Comparison of ENCODE assay signal across 18 mouse cellular contexts in genomic region chr5:112101739-112102590, GRCm38 (mm10).
A peak's percentile ranks its signal among the peaks of the same experiment; 100 is the strongest.
DNase-seq lines count a peak whose midpoint lies in the region; ATAC-seq and TF ChIP-seq lines count a peak whose summit lies in the region.
"Had no signal": no experiment of that assay in that cellular context is flagged by ENCODE, and none has a peak within 500 bp of the region (broad histone marks: within the 10 kb centered on the region; RNA-seq: fewer than 3 reads in every experiment).

No protein-coding gene starts in this region.

- TF ChIP-seq EP300 in lung, postnatal 0 days (IDR thresholded peaks at IDR 0.05), result no peak

- DNase-seq in heart, adult 8-10 months (ENCODE audit: low spot score), result peak; percentile 21
- DNase-seq in lung, postnatal 0 days (ENCODE audit: low spot score), result peak; percentile 34
- DNase-seq in lung, adult 2 months, result no peak
- DNase-seq in naive thymus-derived CD4-positive, alpha-beta T cell, adult 2 months (ENCODE audit: low read depth), result peak; percentile 44
- no peak for DNase-seq in gastrocnemius, postnatal 14 days
- no peak for DNase-seq in ovary, postnatal 14 days (ENCODE audit: low spot score)
- DNase-seq: adrenal gland, postnatal 14 days; cerebellum, adult 9-10 months; embryo, embryonic 11 days; gastrocnemius, postnatal 36 days; kidney, adult 8-10 months; left cerebral cortex, postnatal 4 days; midbrain, embryonic 14.5 days; right cerebral cortex, postnatal 25 days had no signal

- ATAC-seq in heart, embryonic 12.5 days (ENCODE audit: insufficient number of reproducible peaks, low FRiP score), result no peak
- ATAC-seq in lung, postnatal 0 days, result no peak; the same call in 1 of the 2 replicates
- peak; percentile 68 for ATAC-seq in forebrain, embryonic 16.5 days

- WGBS in heart, embryonic 12.5 days, result 77% methylated on average over 17 of the region's 17 CpGs
- 50% methylated on average over 17 of the region's 17 CpGs for WGBS in lung, postnatal 0 days
- WGBS in lung, adult 2 months, result 47% methylated on average over 17 of the region's 17 CpGs
- 49% methylated on average over 17 of the region's 17 CpGs for WGBS in forebrain, embryonic 16.5 days

- H3K4me1 ChIP-seq in heart, embryonic 12.5 days (replicated peaks), result no peaks in the 10 kb centered on the region
- no peaks in the 10 kb centered on the region for H3K4me1 ChIP-seq in lung, postnatal 0 days (ENCODE audit: insufficient read depth, low read depth, low read length)
- no peaks in the 10 kb centered on the region for H3K4me1 ChIP-seq in lung, adult 2 months (ENCODE audit: control insufficient read depth, insufficient read depth, low read length)
- peaks cover 24% of the 10 kb centered on the region for H3K4me1 ChIP-seq in forebrain, embryonic 16.5 days (replicated peaks; ENCODE audit: control insufficient read depth, insufficient read depth, low read length)

- intact Hi-C loops in gastrocnemius, postnatal 14 days (cut with DNase I; ENCODE audit: low total_unique reads), result no loop called here

- no peaks in the 10 kb centered on the region for H3K36me3 ChIP-seq in heart, embryonic 12.5 days
- H3K36me3 ChIP-seq in lung, postnatal 0 days (ENCODE audit: insufficient read depth, low read length), result no peaks in the 10 kb centered on the region
- no peaks in the 10 kb centered on the region for H3K36me3 ChIP-seq in forebrain, embryonic 16.5 days (ENCODE audit: control insufficient read depth, insufficient read depth)
- H3K36me3 ChIP-seq: hindbrain, embryonic 15.5 days had no signal

- no peak for TF ChIP-seq POLR2A in lung, adult 2 months (IDR thresholded peaks at IDR 0.05; ENCODE audit: borderline replicate concordance, extremely low read depth, low read depth, low read length)

- no peak overlapping the region for H3K4me2 ChIP-seq in heart, embryonic 12.5 days
- no peak overlapping the region for H3K4me2 ChIP-seq in lung, postnatal 0 days (replicated peaks; ENCODE audit: low read depth, low read length)
- no peak overlapping the region for H3K4me2 ChIP-seq in forebrain, embryonic 16.5 days (ENCODE audit: low read length)
- H3K4me2 ChIP-seq: hindbrain, embryonic 15.5 days; liver, embryonic 11.5 days had no signal

- H3K9me3 ChIP-seq in heart, embryonic 12.5 days (replicated peaks), result no peaks in the 10 kb centered on the region
- no peaks in the 10 kb centered on the region for H3K9me3 ChIP-seq in lung, postnatal 0 days (ENCODE audit: low read length)
- H3K9me3 ChIP-seq in forebrain, embryonic 16.5 days (ENCODE audit: control insufficient read depth, low read length), result no peaks in the 10 kb centered on the region
- H3K9me3 ChIP-seq: hindbrain, embryonic 15.5 days had no signal

- H3K27ac ChIP-seq in heart, embryonic 12.5 days (ENCODE audit: poor library complexity, severe bottlenecking), result no peak overlapping the region
- H3K27ac ChIP-seq in lung, postnatal 0 days (ENCODE audit: low read length), result no peak overlapping the region
- peak overlapping the region; percentile 83 for H3K27ac ChIP-seq in forebrain, embryonic 16.5 days (ENCODE audit: low read length)
- H3K27ac ChIP-seq: hindbrain, embryonic 15.5 days had no signal

- H3K9ac ChIP-seq in heart, embryonic 12.5 days, result no peak overlapping the region
- H3K9ac ChIP-seq in lung, postnatal 0 days (replicated peaks; ENCODE audit: low read depth), result no peak overlapping the region
- no peak overlapping the region for H3K9ac ChIP-seq in forebrain, embryonic 16.5 days (replicated peaks; ENCODE audit: low read depth, low read length)
- H3K9ac ChIP-seq: hindbrain, embryonic 15.5 days had no signal

- no peak for TF ChIP-seq CTCF in lung, postnatal 0 days (IDR thresholded peaks at IDR 0.05)
- no peak for TF ChIP-seq CTCF in lung, adult 2 months (IDR thresholded peaks at IDR 0.05; ENCODE audit: insufficient read depth, low read length)

- no peak overlapping the region for H3K4me3 ChIP-seq in heart, embryonic 12.5 days
- H3K4me3 ChIP-seq in lung, postnatal 0 days (ENCODE audit: low read depth, low read length), result no peak overlapping the region
- H3K4me3 ChIP-seq in lung, adult 2 months (replicated peaks; ENCODE audit: extremely low read depth, low read depth, low read length), result no peak overlapping the region
- no peak overlapping the region for H3K4me3 ChIP-seq in forebrain, embryonic 16.5 days (replicated peaks; ENCODE audit: low read length)
- H3K4me3 ChIP-seq: hindbrain, embryonic 15.5 days had no signal

- peaks cover 21% of the 10 kb centered on the region for H3K27me3 ChIP-seq in heart, embryonic 12.5 days (replicated peaks)
- H3K27me3 ChIP-seq in lung, postnatal 0 days (replicated peaks; ENCODE audit: insufficient read depth, low read length), result no peaks in the 10 kb centered on the region
- H3K27me3 ChIP-seq in forebrain, embryonic 16.5 days (replicated peaks; ENCODE audit: control insufficient read depth, insufficient read depth, low read length), result no peaks in the 10 kb centered on the region
- H3K27me3 ChIP-seq: hindbrain, embryonic 15.5 days had no signal

Comparison
In these comparisons a context has a peak if more than half of its experiments do, and no peak if none do; other contexts are left out.
1. DNase-seq: peak in heart, adult 8-10 months (single experiment), lung, postnatal 0 days (single experiment) and naive thymus-derived CD4-positive, alpha-beta T cell, adult 2 months (single experiment); none in lung, adult 2 months (single experiment), gastrocnemius, postnatal 14 days (single experiment) and ovary, postnatal 14 days (single experiment).